Mouse (Mus musculus) liver, embryonic 16.5 days (tissue): ENCODE measurements around the gene Gm45717. TPM values are rescaled to one million over a fixed set of nuclear protein-coding genes. Genes with fewer than 3 reads are reported as not detected.

Experiments
- ATAC-seq: fragments of 200-750 bp; cut with Nextera tagmentation; 2 replicates; pipeline ENCODE4 v1.8.0; 2017; ENCODE audit warnings: low read depth, mild to moderate bottlenecking, moderate number of reproducible peaks, moderate library complexity
- H3K27ac ChIP-seq: fragments of 300-500 bp; sonication (generic); 2 replicates; pipeline ENCODE4 v1.5.1; 2014; ENCODE audit warnings: mild to moderate bottlenecking, low read length
- H3K27me3 ChIP-seq: fragments of 300-500 bp; sonication (generic); 2 replicates; pipeline ENCODE4 v1.6.1; 2014; ENCODE audit warnings: low read depth, low read length, mixed read lengths; ENCODE audit not compliant: control insufficient read depth, insufficient read depth
- H3K36me3 ChIP-seq: fragments of 300-500 bp; sonication (generic); 2 replicates; pipeline ENCODE4 v1.6.1; 2014; ENCODE audit warnings: mild to moderate bottlenecking; ENCODE audit not compliant: control insufficient read depth, insufficient read depth
- H3K4me1 ChIP-seq: fragments of 300-500 bp; sonication (generic); 2 replicates; pipeline ENCODE4 v1.6.1; 2014; ENCODE audit warnings: low read depth, low read length, mixed read lengths; ENCODE audit not compliant: control insufficient read depth
- H3K4me2 ChIP-seq: fragments of 300-500 bp; sonication (generic); 2 replicates; pipeline ENCODE4 v1.6.1; 2014; ENCODE audit warnings: low read depth, low read length, mixed read lengths
- H3K4me3 ChIP-seq: fragments of 300-500 bp; sonication (generic); 2 replicates; pipeline ENCODE4 v1.5.1; 2014; ENCODE audit warnings: low read depth, mild to moderate bottlenecking, low read length
- H3K9ac ChIP-seq: fragments of 300-500 bp; sonication (generic); 2 replicates; pipeline ENCODE4 v1.6.1; 2014; ENCODE audit warnings: low read depth, low read length
- H3K9me3 ChIP-seq: fragments of 300-500 bp; sonication (generic); replicated peaks from 2 replicates; pipeline ENCODE4 v1.6.1; 2016; ENCODE audit warnings: low read length; ENCODE audit not compliant: control insufficient read depth
- WGBS: fragments of 180-500 bp; shearing (Covaris S2); extraction: QIAGEN DNeasy Blood & Tissue Kit; methylation state at CpG from one replicate; pipeline ENCODE4 v1.1.7; 2014; ENCODE audit not compliant: insufficient replicate concordance; 5-methylcytosine and 5-hydroxymethylcytosine counted together
- polyA plus RNA-seq: library from polyadenylated mRNA; unstranded; fragments of >200 nt; fragmentation: Nextera tagmentation; extraction: Ambion mirVana; gene quantifications from 2 replicates; pipeline ENCODE4 v1.2.1, GENCODE M21; 2015

The Gm45717 gene
- polyA plus RNA-seq, 1 experiment from 2014 or later, result not detected

DNA sequence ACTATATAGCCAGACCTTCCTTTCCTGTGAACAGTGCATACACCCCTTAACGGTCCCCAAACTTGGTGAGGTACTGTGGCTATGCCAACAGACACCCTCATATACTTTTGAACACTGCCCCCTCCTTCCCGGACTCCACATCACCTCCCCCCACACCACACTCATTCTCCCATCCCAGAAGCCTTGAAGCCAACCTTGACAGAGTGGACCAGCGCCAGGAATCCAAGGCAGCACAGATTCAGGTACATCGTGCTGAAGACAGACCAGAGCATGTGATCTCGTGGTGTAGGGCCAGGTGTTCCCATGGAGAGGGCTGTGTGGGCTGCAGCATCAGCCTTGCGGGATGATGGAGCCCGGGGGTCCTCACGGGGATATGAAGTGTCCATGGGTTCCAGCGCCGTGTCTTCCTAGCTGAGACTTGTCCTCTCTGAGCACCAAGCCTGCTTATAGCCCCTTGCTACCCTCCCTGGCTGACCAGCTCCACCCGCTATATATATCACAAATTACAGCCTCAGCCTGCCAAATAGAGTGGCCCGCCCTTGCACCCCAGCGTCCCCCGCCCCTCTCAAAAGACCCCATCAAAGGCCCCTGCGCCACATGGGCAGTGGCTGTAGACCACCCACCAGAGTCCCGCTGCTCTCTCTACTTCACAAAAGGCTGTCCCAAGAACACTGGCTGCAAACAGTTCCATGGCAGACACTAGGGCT, 5.8 kb downstream of the Gm45717 start, which contains the start of gene Ifitm5:
TSS of gene Ifitm5 (minus strand) at position 468 of the 707 bp plus-strand sequence.
- no peaks in the 10 kb centered on the region for H3K36me3 ChIP-seq
- no peak within 1 kb of the TSS for H3K27ac ChIP-seq
- no peak within 1 kb of the TSS for H3K9ac ChIP-seq
- H3K27me3 ChIP-seq, result no peaks in the 10 kb centered on the region
- WGBS, result 66% methylated on average over 16 of the region's 16 CpGs
- H3K4me1 ChIP-seq, result peaks cover 8% of the 10 kb centered on the region
- ATAC-seq, result no peak
- H3K4me3 ChIP-seq, result no peak within 1 kb of the TSS
- no peaks in the 10 kb centered on the region for H3K9me3 ChIP-seq
- no peak within 1 kb of the TSS for H3K4me2 ChIP-seq

DNA sequence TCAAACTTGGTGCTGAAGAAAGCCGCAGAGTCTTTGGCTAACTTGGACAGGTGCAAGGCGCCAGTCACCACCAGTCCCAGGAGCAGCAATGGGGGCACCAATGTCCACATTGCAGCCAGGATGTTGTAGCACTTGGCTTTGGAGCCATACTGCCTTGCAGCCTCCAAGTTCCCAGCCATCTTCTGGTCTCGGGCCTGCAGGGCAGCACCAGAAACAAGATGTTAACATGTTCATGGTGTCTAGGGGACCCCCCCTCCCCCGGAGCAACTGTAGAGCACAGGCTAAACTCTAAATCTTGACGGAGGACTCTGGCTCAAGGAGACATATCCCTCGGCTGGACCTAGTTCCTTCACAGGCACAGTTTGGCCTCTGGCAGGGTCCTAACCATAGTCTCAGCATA, 6.5 kb downstream of the Gm45717 start:
- H3K9ac ChIP-seq, result no peak overlapping the region
- WGBS, result 60% methylated on average over 6 of the region's 6 CpGs
- H3K27ac ChIP-seq, result no peak overlapping the region
- no peak overlapping the region for H3K4me3 ChIP-seq
- H3K27me3 ChIP-seq, result no peaks in the 10 kb centered on the region
- no peak overlapping the region for H3K4me2 ChIP-seq
- ATAC-seq, result no peak
- no peaks in the 10 kb centered on the region for H3K9me3 ChIP-seq
- H3K36me3 ChIP-seq, result no peaks in the 10 kb centered on the region
- H3K4me1 ChIP-seq, result peaks cover 8% of the 10 kb centered on the region

DNA sequence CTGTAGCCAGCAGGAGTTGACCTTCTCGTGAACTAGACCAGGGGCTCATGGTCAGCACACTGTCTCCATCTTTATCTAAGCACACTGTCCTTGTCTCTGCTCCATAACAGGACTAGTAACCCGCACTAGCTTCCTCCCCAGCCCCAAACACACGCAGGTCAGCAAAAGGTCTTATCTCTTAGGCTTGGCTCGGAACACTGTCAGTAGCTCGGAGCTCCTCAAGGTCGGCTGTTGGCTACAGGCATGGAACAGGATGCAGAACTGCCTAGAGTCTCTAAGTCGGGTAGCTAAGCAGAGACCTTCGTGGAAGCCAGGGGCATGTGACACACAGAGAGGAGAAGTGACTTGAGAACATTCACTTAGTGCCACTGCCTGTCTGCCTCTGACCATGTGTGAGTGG, 7.6 kb downstream of the Gm45717 start:
- H3K4me1 ChIP-seq, result no peaks in the 10 kb centered on the region; the same call in none of the 2 replicates
- ATAC-seq, result peak; percentile 42
- 26% methylated on average over 8 of the region's 8 CpGs for WGBS

DNA sequence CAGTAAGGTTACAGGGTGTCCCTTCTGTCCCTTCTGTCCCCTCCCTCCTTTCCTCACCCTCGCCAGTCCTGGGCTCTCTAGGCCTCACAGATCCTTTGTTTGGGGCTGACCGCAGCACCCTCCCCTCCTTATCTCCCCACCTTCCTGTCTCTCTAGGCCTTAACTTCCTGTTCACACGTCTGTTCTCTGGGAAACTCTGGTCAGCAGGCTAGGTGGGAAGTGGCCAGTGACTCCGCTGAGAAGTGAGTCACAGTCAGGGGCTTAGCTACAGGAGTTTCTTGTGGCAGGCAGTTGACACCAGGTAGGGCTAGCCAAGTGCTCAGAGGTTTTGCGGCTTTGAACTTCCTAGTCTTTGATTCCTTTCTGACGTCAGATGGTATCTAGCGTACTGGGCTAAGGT, 8.8 kb downstream of the Gm45717 start:
- Histone ChIP-seq H3K4me3 (no peak overlapping the region), H3K4me2 (no peak overlapping the region), H3K9me3 (no peaks in the 10 kb centered on the region), H3K27ac (no peak overlapping the region), H3K27me3 (no peaks in the 10 kb centered on the region), H3K4me1 (peaks cover 5% of the 10 kb centered on the region), H3K9ac (no peak overlapping the region), H3K36me3 (no peaks in the 10 kb centered on the region)
- 21% methylated on average over 7 of the region's 7 CpGs for WGBS
- ATAC-seq, result peak; percentile 30

More for the DNA sequence above, 7.6 kb downstream of the Gm45717 start:
- no peaks in the 10 kb centered on the region for H3K27me3 ChIP-seq
- H3K4me2 ChIP-seq, result no peak overlapping the region
- H3K36me3 ChIP-seq, result no peaks in the 10 kb centered on the region
- no peak overlapping the region for H3K9ac ChIP-seq
- no peak overlapping the region; the same call in 1 of the 2 replicates for H3K27ac ChIP-seq
- no peak overlapping the region for H3K4me3 ChIP-seq
- H3K9me3 ChIP-seq, result no peaks in the 10 kb centered on the region

DNA sequence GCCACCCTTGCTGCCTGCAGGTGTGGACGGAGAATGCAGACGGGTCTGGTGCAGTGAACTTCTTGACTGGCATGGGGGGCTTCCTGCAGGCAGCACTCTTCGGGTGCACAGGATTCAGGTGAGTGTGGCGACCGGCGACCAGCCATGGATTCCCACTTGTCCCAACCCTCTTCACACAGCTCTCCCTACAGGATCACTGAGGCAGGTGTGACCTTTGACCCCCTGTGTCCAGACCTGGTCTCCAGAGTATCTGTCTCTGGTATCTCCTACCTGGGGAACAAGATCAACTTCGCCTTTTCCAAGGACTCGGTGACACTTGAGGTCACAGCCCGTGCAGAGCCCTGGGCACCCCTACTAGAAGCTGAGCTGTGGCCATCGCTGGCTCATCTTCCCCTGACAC, 9.4 kb downstream of the Gm45717 start:
- H3K4me1 ChIP-seq, result peaks cover 6% of the 10 kb centered on the region
- WGBS, result 71% methylated on average over 10 of the region's 10 CpGs

DNA sequence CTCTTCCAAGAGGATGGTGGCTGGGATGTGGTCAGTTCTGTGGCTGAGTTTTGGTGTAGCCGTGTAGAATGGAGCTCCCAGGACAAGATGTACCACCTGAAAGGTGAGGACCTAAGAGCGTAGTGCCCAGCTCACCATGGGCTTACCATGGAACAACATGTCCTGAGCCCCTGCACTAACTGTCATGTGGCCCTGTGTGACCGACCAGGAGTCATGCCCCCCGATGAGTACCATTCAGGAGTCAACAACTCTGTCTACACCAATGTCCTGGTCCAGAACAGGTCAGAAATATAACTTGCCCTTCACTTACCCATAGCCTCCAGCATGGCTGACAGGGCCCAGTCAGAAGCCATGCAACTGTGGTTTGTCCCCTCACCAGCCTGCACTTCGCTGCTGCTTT, 10.5 kb downstream of the Gm45717 start:
- peaks cover 10% of the 10 kb centered on the region for H3K4me1 ChIP-seq
- H3K9ac ChIP-seq, result no peak overlapping the region
- no peak overlapping the region for H3K4me2 ChIP-seq
- no peaks in the 10 kb centered on the region for H3K36me3 ChIP-seq
- no peak overlapping the region for H3K27ac ChIP-seq
- H3K4me3 ChIP-seq, result no peak overlapping the region
- no peaks in the 10 kb centered on the region for H3K27me3 ChIP-seq
- no peaks in the 10 kb centered on the region for H3K9me3 ChIP-seq
- WGBS, result 75% methylated on average over 5 of the region's 5 CpGs
- no peak for ATAC-seq

More for the DNA sequence above, 9.4 kb downstream of the Gm45717 start:
- no peak for ATAC-seq
- H3K4me2 ChIP-seq, result no peak overlapping the region
- 0 out of 2 replicates have a peak overlapping the region, but pooled peaks have one; percentile 5 for H3K27ac ChIP-seq
- H3K27me3 ChIP-seq, result no peaks in the 10 kb centered on the region
- no peaks in the 10 kb centered on the region for H3K36me3 ChIP-seq
- H3K9me3 ChIP-seq, result no peaks in the 10 kb centered on the region
- no peak overlapping the region for H3K4me3 ChIP-seq
- H3K9ac ChIP-seq, result no peak overlapping the region

DNA sequence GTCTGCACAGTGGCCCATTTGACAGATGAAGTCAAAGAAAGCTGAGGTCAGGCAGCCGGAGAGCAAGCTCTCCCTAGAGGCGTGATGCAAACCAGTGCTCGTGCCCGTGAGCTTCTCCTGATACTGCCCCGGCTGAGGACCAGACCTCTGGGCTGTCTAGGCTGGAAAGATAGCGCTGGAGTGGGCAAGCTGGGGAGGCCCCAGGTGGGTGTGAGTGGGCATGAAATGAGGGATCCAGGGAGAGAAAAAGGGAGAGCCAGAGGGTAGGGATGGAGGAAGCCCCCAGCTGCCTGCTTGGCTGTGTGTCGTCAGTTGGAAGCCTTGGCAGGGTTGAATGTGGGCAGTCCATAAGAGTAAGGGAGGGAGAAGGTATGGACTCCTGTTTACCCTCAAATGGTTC, 11.5 kb downstream of the Gm45717 start:
- Histone ChIP-seq H3K4me1 (peaks cover 10% of the 10 kb centered on the region), H3K36me3 (no peaks in the 10 kb centered on the region), H3K9me3 (no peaks in the 10 kb centered on the region)

DNA sequence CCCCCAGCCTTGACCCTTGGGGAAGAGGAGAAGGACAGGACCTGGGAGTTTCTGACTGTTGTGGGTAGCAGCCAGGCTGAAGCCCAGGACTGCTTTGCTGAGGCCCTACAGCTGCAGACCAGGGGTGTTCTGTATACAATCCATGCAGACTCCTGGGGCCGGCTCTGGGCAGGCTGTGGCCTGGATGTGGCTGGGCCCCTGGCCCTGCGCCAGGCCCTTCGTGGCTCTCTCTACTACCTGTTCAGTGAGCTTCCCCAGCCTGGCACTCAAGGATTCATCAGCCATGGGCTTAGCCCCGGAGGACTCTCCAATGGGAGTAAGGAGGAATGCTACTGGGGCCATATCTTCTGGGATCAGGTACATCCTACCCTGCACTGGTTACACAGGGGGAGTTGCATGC, 12.4 kb downstream of the Gm45717 start:
- Histone ChIP-seq H3K4me1 (peaks cover 10% of the 10 kb centered on the region), H3K9me3 (no peaks in the 10 kb centered on the region), H3K27ac (no peak overlapping the region), H3K27me3 (no peaks in the 10 kb centered on the region), H3K9ac (no peak overlapping the region), H3K4me3 (no peak overlapping the region), H3K36me3 (no peaks in the 10 kb centered on the region), H3K4me2 (no peak overlapping the region)
- ATAC-seq, result no peak
- WGBS, result 76% methylated on average over 4 of the region's 4 CpGs

More for the DNA sequence above, 11.5 kb downstream of the Gm45717 start:
- no peak overlapping the region for H3K4me3 ChIP-seq
- WGBS, result 68% methylated on average over 7 of the region's 7 CpGs
- H3K4me2 ChIP-seq, result no peak overlapping the region
- H3K9ac ChIP-seq, result no peak overlapping the region
- no peak for ATAC-seq
- H3K27ac ChIP-seq, result no peak overlapping the region
- no peaks in the 10 kb centered on the region for H3K27me3 ChIP-seq

DNA sequence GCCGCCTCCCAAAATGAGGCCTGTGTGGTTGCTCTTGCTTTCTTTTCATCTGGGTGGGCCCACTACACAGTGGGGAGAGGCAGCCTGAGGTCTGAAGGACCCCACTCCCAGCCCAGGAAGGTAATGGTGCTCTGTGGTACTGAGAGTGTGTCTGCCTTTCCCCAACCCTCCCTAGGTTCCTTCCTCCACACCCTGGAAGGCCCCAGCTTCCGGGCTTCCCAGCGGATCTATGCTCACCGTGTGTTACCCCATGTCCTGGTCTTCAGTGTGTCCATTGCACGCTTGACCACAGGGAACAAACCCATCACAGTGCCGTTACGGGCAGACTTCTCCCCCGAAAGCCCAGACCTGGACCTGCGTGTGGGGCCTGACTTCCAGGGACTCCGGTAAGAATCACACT, 12.9 kb downstream of the Gm45717 start:
- 81% methylated on average over 10 of the region's 10 CpGs for WGBS
- no peak overlapping the region for H3K9ac ChIP-seq
- peak overlapping the region; percentile 1; the same call in 1 of the 2 replicates for H3K27ac ChIP-seq

More for the DNA sequence above, 12.9 kb downstream of the Gm45717 start:
- Histone ChIP-seq H3K4me1 (peaks cover 10% of the 10 kb centered on the region), H3K4me3 (no peak overlapping the region), H3K36me3 (no peaks in the 10 kb centered on the region), H3K4me2 (no peak overlapping the region), H3K27me3 (no peaks in the 10 kb centered on the region), H3K9me3 (no peaks in the 10 kb centered on the region)
- ATAC-seq, result no peak
